Mouse (Mus musculus): ENCODE results near the gene Cit. TPM values are rescaled to one million over a fixed set of nuclear protein-coding genes. Genes with fewer than 3 reads are reported as not detected.
A peak's percentile ranks its signal among the peaks of the same experiment; 100 is the strongest.

The Cit gene
- polyA plus RNA-seq, 1 experiment from 2014 or later, result 46.7 TPM

DNA sequence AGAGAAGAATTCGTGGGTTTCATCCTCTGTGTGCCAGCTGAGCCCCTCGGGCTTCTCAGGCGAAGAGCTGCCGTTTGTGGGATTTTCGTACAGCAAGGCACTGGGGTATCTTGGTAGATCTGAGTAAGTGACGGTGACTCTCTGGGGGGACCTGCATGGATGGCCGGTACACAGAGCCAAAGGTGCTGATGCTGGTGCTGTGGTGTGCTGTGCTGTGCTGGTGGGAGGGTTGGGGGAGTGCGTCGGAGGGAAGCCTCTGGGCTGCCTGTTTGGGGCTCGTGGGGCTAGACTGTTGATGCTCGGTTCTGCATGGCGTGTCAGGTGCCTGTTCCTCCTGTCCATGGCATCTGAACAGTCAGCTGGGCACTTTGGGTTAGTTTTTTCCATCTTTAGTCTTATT is 63.6 kb downstream of the Cit start:
- H3K27me3 ChIP-seq (ENCODE audit: insufficient read depth, low read length), result no peaks in the 10 kb centered on the region
- H3K9ac ChIP-seq, result no peak overlapping the region
- no peak overlapping the region for H3K4me3 ChIP-seq (ENCODE audit: low read depth, low read length)
- H3K4me2 ChIP-seq, result no peak overlapping the region
- no peaks in the 10 kb centered on the region for H3K36me3 ChIP-seq (ENCODE audit: insufficient read depth)
- no peaks in the 10 kb centered on the region for H3K9me3 ChIP-seq (ENCODE audit: low read depth, low read length)
- TF ChIP-seq CTCF (IDR thresholded peaks at IDR 0.05; ENCODE audit: low read depth), result no peak
- ATAC-seq (ENCODE audit: insufficient read depth) (no peak), DNase-seq (no peak)
- no peak overlapping the region for H3K27ac ChIP-seq (ENCODE audit: low read depth)
- WGBS, result 51% methylated on average over 12 of the region's 12 CpGs
- peaks cover 5% of the 10 kb centered on the region; the same call in 1 of the 2 replicates for H3K4me1 ChIP-seq (ENCODE audit: insufficient read depth)

DNA sequence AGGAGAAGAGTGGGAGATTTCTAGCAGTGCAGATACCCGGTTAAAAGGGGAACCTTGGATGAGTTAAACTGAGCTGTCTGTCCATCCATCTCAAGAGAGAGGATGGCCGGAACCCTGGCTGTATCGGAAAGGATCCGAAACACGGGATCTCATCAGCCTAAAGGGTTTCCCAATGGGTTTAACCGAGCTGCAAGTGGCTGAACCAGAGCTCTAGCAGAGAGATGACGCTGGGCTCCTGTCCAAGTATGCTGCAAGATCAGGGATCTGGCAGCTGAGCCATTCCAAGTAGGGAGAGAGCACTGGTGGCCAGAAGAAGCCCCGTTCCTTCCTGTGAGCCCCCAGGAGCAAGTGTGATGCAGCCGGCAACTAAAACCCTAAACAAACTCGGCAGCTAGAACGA is 64.0 kb downstream of the Cit start:
- Histone ChIP-seq H3K9ac (no peak overlapping the region), H3K9me3 (ENCODE audit: low read depth, low read length) (no peaks in the 10 kb centered on the region), H3K27ac (ENCODE audit: low read depth) (no peak overlapping the region), H3K4me1 (ENCODE audit: insufficient read depth) (peaks cover 5% of the 10 kb centered on the region; the same call in 1 of the 2 replicates), H3K4me2 (no peak overlapping the region), H3K27me3 (ENCODE audit: insufficient read depth, low read length) (no peaks in the 10 kb centered on the region), H3K4me3 (ENCODE audit: low read depth, low read length) (no peak overlapping the region), H3K36me3 (ENCODE audit: insufficient read depth) (no peaks in the 10 kb centered on the region)
- DNase-seq (peak; percentile 87), ATAC-seq (ENCODE audit: insufficient read depth) (no peak)
- 34% methylated on average over 11 of the region's 11 CpGs for WGBS
- no peak for TF ChIP-seq CTCF (IDR thresholded peaks at IDR 0.05; ENCODE audit: low read depth)

DNA sequence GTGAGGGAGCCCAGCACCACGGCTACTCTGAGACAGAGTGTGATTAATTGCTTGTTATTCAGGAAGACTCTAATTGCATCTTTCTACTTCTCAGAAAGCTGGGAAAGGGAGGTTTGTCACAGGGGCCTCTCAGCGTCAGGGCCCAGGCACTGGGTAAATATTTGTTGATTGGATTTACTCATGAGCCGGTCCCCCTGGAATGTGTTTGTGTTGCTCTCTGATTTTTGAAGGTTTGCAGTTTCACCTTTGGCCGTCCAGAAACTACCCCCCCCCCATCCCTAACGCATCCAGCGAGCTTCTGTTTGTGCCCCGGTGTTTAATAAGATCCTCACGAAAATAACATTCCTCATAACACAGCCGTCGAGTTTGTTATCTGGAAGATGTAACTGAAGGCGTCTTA is 65.4 kb downstream of the Cit start:
- ATAC-seq (ENCODE audit: insufficient read depth), result no peak
- no peak overlapping the region for H3K4me3 ChIP-seq (ENCODE audit: low read depth, low read length)
- 31% methylated on average over 11 of the region's 11 CpGs for WGBS

DNA sequence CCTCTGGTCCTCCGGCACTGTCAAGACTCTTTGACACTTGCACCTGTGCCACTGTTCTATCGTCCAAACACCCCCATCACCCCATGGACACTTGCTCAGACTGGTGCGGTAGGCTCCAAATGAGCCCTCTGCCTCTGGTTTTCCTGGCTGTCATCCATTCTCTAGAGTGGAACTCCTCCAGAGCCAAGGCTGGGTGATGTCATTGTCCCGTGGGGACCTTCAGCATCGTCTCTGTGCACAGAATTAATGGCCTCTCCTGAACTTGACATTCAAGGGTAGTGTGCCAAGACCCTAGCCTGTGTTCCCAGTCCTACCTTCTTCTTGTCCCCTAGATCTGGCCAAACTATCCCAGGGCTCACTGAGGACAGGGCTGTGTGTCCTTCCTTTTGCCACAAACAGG is 70.4 kb downstream of the Cit start:
- TF ChIP-seq CTCF (IDR thresholded peaks at IDR 0.05; ENCODE audit: low read depth), result no peak
- Histone ChIP-seq H3K4me1 (ENCODE audit: insufficient read depth) (no peaks in the 10 kb centered on the region), H3K36me3 (ENCODE audit: insufficient read depth) (no peaks in the 10 kb centered on the region), H3K9me3 (ENCODE audit: low read depth, low read length) (no peaks in the 10 kb centered on the region), H3K9ac (no peak overlapping the region), H3K4me2 (no peak overlapping the region), H3K4me3 (ENCODE audit: low read depth, low read length) (no peak overlapping the region), H3K27me3 (ENCODE audit: insufficient read depth, low read length) (no peaks in the 10 kb centered on the region), H3K27ac (ENCODE audit: low read depth) (no peak overlapping the region)
- ATAC-seq (ENCODE audit: insufficient read depth) (no peak), DNase-seq (no peak)
- WGBS, result 77% methylated on average over 5 of the region's 5 CpGs

More for the DNA sequence above, 65.4 kb downstream of the Cit start:
- H3K9me3 ChIP-seq (ENCODE audit: low read depth, low read length), result no peaks in the 10 kb centered on the region
- peaks cover 5% of the 10 kb centered on the region; the same call in 1 of the 2 replicates for H3K4me1 ChIP-seq (ENCODE audit: insufficient read depth)
- no peak overlapping the region for H3K4me2 ChIP-seq
- TF ChIP-seq CTCF (IDR thresholded peaks at IDR 0.05; ENCODE audit: low read depth), result no peak
- no peaks in the 10 kb centered on the region for H3K36me3 ChIP-seq (ENCODE audit: insufficient read depth)
- H3K27ac ChIP-seq (ENCODE audit: low read depth), result no peak overlapping the region
- H3K27me3 ChIP-seq (ENCODE audit: insufficient read depth, low read length), result no peaks in the 10 kb centered on the region
- no peak overlapping the region for H3K9ac ChIP-seq
- no peak for DNase-seq

DNA sequence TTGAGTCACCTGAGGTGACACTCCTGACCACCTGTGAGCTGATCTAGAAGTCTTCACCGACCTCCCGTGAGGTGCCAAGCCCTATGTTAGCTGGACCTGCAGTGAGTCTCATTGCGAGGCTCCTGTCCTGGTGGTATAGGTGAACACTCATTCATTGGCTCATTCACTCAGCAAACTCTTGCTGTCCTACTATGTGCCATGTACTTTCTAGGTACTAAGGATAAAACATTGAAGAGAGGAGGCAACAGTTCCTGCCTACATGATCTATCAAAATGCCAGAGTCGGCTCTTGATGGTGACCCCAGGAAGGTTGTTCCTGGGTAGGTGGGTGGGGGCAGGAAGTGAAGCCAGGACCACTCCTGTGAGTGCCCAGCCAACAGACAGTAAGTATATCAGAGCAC is 72.9 kb downstream of the Cit start:
- Histone ChIP-seq H3K4me3 (ENCODE audit: low read depth, low read length) (no peak overlapping the region), H3K36me3 (ENCODE audit: insufficient read depth) (no peaks in the 10 kb centered on the region), H3K4me2 (no peak overlapping the region), H3K9ac (no peak overlapping the region), H3K4me1 (ENCODE audit: insufficient read depth) (no peaks in the 10 kb centered on the region), H3K27ac (ENCODE audit: low read depth) (no peak overlapping the region), H3K9me3 (ENCODE audit: low read depth, low read length) (no peaks in the 10 kb centered on the region), H3K27me3 (ENCODE audit: insufficient read depth, low read length) (no peaks in the 10 kb centered on the region)
- no peak for TF ChIP-seq CTCF (IDR thresholded peaks at IDR 0.05; ENCODE audit: low read depth)
- ATAC-seq (ENCODE audit: insufficient read depth), result no peak
- no peak for DNase-seq
- WGBS, result 94% methylated on average over 4 of the region's 4 CpGs

DNA sequence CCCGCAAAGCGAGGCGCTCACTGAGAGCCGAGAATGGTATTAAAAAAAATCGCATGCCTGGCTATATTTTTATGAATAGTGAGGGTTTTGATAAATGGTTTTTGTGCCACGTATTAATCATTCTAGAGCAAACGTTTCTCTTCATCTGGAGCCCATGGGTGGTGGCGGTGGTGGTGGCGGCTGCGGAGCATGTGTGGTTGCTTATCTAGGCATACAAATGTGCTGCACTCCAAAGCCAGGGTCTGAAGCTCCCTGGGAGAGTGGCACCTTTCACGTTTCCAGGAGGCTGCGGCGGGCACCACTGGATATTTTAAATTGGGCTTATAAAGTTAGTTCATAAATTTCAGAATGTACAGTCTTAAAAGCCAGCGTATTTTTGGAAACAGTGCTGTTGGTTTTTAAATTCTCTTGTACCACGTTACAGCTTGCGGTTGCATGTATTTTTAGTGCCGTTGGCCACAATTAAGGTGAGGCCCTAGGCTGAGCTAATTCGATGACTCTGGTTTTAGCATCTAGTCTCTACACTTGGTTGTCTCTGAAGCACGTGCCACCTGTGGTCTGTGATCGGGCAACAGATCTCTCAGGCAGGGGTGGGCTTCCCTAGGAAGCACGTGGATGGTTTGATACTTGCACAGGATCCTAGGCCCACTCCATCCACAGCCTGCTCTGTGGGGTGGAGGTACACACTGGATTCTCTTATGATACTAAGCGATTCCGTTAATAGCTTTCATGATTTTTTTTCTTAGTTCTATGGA is 73.7 kb downstream of the Cit start:
- no peak overlapping the region for H3K9ac ChIP-seq
- H3K4me2 ChIP-seq, result no peak overlapping the region
- TF ChIP-seq CTCF (IDR thresholded peaks at IDR 0.05; ENCODE audit: low read depth), result no peak
- no peak overlapping the region for H3K4me3 ChIP-seq (ENCODE audit: low read depth, low read length)
- WGBS, result 81% methylated on average over 23 of the region's 23 CpGs
- no peak for ATAC-seq (ENCODE audit: insufficient read depth)
- H3K36me3 ChIP-seq (ENCODE audit: insufficient read depth), result no peaks in the 10 kb centered on the region
- no peak for DNase-seq
- no peak overlapping the region for H3K27ac ChIP-seq (ENCODE audit: low read depth)
- no peaks in the 10 kb centered on the region for H3K27me3 ChIP-seq (ENCODE audit: insufficient read depth, low read length)
- no peaks in the 10 kb centered on the region for H3K9me3 ChIP-seq (ENCODE audit: low read depth, low read length)
- no peaks in the 10 kb centered on the region for H3K4me1 ChIP-seq (ENCODE audit: insufficient read depth)

DNA sequence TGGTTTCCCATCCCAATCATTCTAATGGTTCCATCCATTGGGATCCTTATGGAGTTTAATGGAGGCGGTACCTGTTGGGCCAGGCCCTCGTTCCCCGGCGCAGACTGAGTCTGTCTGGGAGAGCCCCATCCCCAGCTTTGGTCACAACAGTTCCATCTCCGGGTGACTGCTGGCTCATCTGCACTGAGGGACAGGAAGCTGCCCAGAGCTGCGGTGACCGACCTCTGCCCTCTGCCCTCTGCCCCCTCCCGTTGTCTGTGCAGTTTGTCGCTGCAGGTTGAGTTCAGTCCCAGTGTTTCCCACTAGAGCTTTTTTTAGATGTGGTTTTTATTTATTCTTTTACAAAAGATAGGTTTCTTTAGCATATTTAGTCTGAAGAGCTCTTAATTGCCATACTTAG is 76.9 kb downstream of the Cit start:
- no peak for ATAC-seq (ENCODE audit: insufficient read depth)
- 54% methylated on average over 9 of the region's 9 CpGs for WGBS

More for the DNA sequence above, 76.9 kb downstream of the Cit start:
- H3K4me2 ChIP-seq, result no peak overlapping the region
- no peak overlapping the region for H3K27ac ChIP-seq (ENCODE audit: low read depth)
- H3K36me3 ChIP-seq (ENCODE audit: insufficient read depth), result peaks cover 12% of the 10 kb centered on the region; the same call in 1 of the 2 replicates
- no peaks in the 10 kb centered on the region for H3K9me3 ChIP-seq (ENCODE audit: low read depth, low read length)
- no peak for TF ChIP-seq CTCF (IDR thresholded peaks at IDR 0.05; ENCODE audit: low read depth)
- no peak overlapping the region for H3K4me3 ChIP-seq (ENCODE audit: low read depth, low read length)
- H3K27me3 ChIP-seq (ENCODE audit: insufficient read depth, low read length), result no peaks in the 10 kb centered on the region
- DNase-seq, result no peak
- H3K4me1 ChIP-seq (ENCODE audit: insufficient read depth), result no peaks in the 10 kb centered on the region
- H3K9ac ChIP-seq, result no peak overlapping the region

Measured in lung, embryonic 14.5 days (tissue).